Mouse (Mus musculus): ENCODE measurements around the gene Grm3.

Gene Grm3

GRCm38 (mm10) chr5:9624396-9624795, 100.6 kb downstream of the Grm3 start:
- peak in 1 of 2 experiments; percentile 24 for DNase-seq (ENCODE audit: low spot score in 2 of 2)

- DNase-seq (ENCODE audit: low spot score in 2 of 2) = no peak
These were observed 101.9 kb downstream of the Grm3 start for GRCm38 (mm10) chr5:9623095-9623459.

GRCm38 (mm10) chr5:9622264-9623094, 102.5 kb downstream of the Grm3 start:
- DNase-seq (ENCODE audit: low spot score in 2 of 2) = no peak

- no peak for DNase-seq (ENCODE audit: low spot score in 2 of 2)
These were observed 103.4 kb downstream of the Grm3 start for GRCm38 (mm10) chr5:9621417-9622067.

- peak in 1 of 2 experiments; percentile 54 for DNase-seq (ENCODE audit: low spot score in 2 of 2)
These were observed 145.9 kb downstream of the Grm3 start for GRCm38 (mm10) chr5:9579021-9579420.

- no peak for DNase-seq (ENCODE audit: low spot score in 2 of 2)
These were observed 146.4 kb downstream of the Grm3 start for GRCm38 (mm10) chr5:9578571-9578970.

GRCm38 (mm10) chr5:9570946-9571345, 154.0 kb downstream of the Grm3 start:
- peak in 1 of 2 experiments; percentile 80 for DNase-seq (ENCODE audit: low spot score in 2 of 2)

GRCm38 (mm10) chr5:9557706-9558105, 167.3 kb downstream of the Grm3 start:
- peak in 1 of 2 experiments; percentile 58 for DNase-seq (ENCODE audit: low spot score in 2 of 2)

- peak; percentile 45 to 74 for DNase-seq (ENCODE audit: low spot score in 2 of 2)
These were observed 184.0 kb downstream of the Grm3 start for GRCm38 (mm10) chr5:9540822-9541557.

- no peak for DNase-seq (ENCODE audit: low spot score in 2 of 2)
These were observed 199.5 kb downstream of the Grm3 start for GRCm38 (mm10) chr5:9525507-9525906.

- DNase-seq (ENCODE audit: low spot score in 2 of 2) = no peak
These were observed 213.9 kb downstream of the Grm3 start for GRCm38 (mm10) chr5:9511027-9511426.

- DNase-seq (ENCODE audit: low spot score in 2 of 2) = no peak
These were observed 227.7 kb downstream of the Grm3 start for GRCm38 (mm10) chr5:9497235-9497634.

GRCm38 (mm10) chr5:9495456-9495855, 229.5 kb downstream of the Grm3 start:
- DNase-seq (ENCODE audit: low spot score in 2 of 2) = peak; percentile 73 to 87

- DNase-seq (ENCODE audit: low spot score in 2 of 2) = no peak
These were observed 247.4 kb downstream of the Grm3 start for GRCm38 (mm10) chr5:9477587-9477986.

GRCm38 (mm10) chr5:9453298-9453697, 271.7 kb downstream of the Grm3 start:
- no peak for DNase-seq (ENCODE audit: low spot score in 2 of 2)

GRCm38 (mm10) chr5:9449570-9449969, 275.4 kb downstream of the Grm3 start:
- peak; percentile 49 to 66 for DNase-seq (ENCODE audit: low spot score in 2 of 2)

GRCm38 (mm10) chr5:9448931-9449330, 276.0 kb downstream of the Grm3 start:
- no peak for DNase-seq (ENCODE audit: low spot score in 2 of 2)

- DNase-seq (ENCODE audit: low spot score in 2 of 2) = no peak
These were observed 278.8 kb downstream of the Grm3 start for GRCm38 (mm10) chr5:9446146-9446545.

Data from frontal cortex, postnatal 36 days (tissue).